Mouse (Mus musculus) thymus, postnatal 14 days (tissue): ENCODE results near the gene Rapgef6.

Source experiments
- DNase-seq: peaks from one replicate; pipeline ENCODE4 v3.0.0; 2021

Gene Rapgef6

GRCm38 (mm10) chr11:54741330-54741729, 218.7 kb downstream of the Rapgef6 start:
- DNase-seq, result no peak

GRCm38 (mm10) chr11:54744231-54744630, 221.6 kb downstream of the Rapgef6 start:
- no peak for DNase-seq
